Mouse (Mus musculus) neural tube, embryonic 12.5 days (tissue): ENCODE measurements around the gene Cdk9. TPM values are rescaled to one million over a fixed set of nuclear protein-coding genes. Genes with fewer than 3 reads are reported as not detected.
A peak's percentile ranks its signal among the peaks of the same experiment; 100 is the strongest.

Experiments
- ATAC-seq: fragments of 200-750 bp; cut with Nextera tagmentation; 2 replicates; pipeline ENCODE4 v1.8.0; 2017; ENCODE audit warnings: low read depth, mild to moderate bottlenecking, moderate TSS enrichment, moderate library complexity; ENCODE audit not compliant: low FRiP score
- H3K27ac ChIP-seq: fragments of 300-500 bp; sonication (generic); 2 replicates; pipeline ENCODE4 v1.5.1; 2016
- H3K27me3 ChIP-seq: fragments of 300-500 bp; sonication (generic); replicated peaks from 2 replicates; pipeline ENCODE4 v1.6.1; 2016; ENCODE audit warnings: mild to moderate bottlenecking
- H3K36me3 ChIP-seq: fragments of 300-500 bp; sonication (generic); 2 replicates; pipeline ENCODE4 v1.6.1; 2016; ENCODE audit warnings: mild to moderate bottlenecking
- H3K4me1 ChIP-seq: fragments of 300-500 bp; sonication (generic); 2 replicates; pipeline ENCODE4 v1.6.1; 2016
- H3K4me2 ChIP-seq: fragments of 300-500 bp; sonication (generic); replicated peaks from 2 replicates; pipeline ENCODE4 v1.6.1; 2016; ENCODE audit warnings: mild to moderate bottlenecking
- H3K4me3 ChIP-seq: fragments of 300-500 bp; sonication (generic); 2 replicates; pipeline ENCODE4 v1.5.1; 2016
- H3K9ac ChIP-seq: fragments of 300-500 bp; sonication (generic); 2 replicates; pipeline ENCODE4 v1.6.1; 2016; ENCODE audit warnings: mild to moderate bottlenecking
- H3K9me3 ChIP-seq: fragments of 300-500 bp; sonication (generic); 2 replicates; pipeline ENCODE4 v1.6.1; 2016; ENCODE audit warnings: mild to moderate bottlenecking
- WGBS: fragments of 180-500 bp; shearing (Covaris S2); methylation state at CpG from one replicate; pipeline ENCODE4 v1.1.7; 2016; 5-methylcytosine and 5-hydroxymethylcytosine counted together
- polyA plus RNA-seq: library from polyadenylated mRNA; unstranded; fragments of >200 nt; fragmentation: Nextera tagmentation; extraction: Ambion mirVana; gene quantifications from 2 replicates; pipeline ENCODE4 v1.2.1, GENCODE M21; 2016

The Cdk9 gene
- polyA plus RNA-seq, 1 experiment from 2014 or later: 103 TPM

DNA sequence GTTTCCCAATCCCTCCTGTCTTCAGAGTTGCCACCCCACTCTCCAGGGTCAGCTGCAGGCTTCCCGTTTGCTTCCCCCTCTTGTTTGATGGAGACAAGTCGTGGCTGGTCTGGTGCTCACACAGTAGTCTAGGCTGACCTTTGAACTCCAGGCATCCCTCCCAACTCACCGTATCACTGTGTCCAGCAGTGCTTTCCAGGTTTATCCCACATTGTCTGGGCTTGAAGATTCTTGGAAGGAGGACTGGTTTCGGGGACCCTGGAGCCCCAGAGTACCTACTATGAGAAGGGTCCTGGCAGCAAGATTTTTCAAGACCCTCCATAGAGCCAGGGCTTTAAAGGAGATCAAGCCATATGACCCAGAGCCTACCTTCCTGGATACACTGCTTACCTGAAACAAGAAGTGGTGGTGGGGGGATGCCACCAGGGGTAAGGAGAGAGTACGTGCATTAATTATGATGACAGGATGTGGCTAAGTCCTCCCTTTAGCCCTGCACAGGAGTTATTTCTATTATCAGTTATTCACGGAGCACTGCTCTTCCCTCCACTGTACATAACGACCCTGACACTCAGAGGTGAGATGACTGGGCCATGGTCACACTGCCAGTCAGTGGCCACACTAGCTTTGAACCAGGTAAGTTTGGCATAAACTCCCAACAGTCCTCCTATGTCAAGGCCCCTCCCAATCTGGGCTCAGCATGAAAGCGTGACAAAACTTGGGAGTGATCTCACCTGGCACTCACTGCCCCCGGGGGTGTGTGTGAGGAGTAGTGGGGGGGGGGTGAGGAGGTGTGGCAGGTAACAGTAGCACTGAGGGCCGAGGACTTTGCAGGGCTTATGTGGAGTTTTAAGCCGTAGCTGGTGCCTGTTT, 1.5 kb upstream of the Cdk9 start:
- 66% methylated on average over 11 of the region's 11 CpGs for WGBS
- no peak for ATAC-seq
- H3K9me3 ChIP-seq: no peaks in the 10 kb centered on the region
- H3K36me3 ChIP-seq: peaks cover 15% of the 10 kb centered on the region
- peak overlapping the region; percentile 93 for H3K4me2 ChIP-seq
- H3K27me3 ChIP-seq: no peaks in the 10 kb centered on the region
- H3K9ac ChIP-seq: no peak overlapping the region
- peak overlapping the region; percentile 97; the same call in 1 of the 2 replicates for H3K27ac ChIP-seq
- no peak overlapping the region for H3K4me3 ChIP-seq
- H3K4me1 ChIP-seq: peaks cover 31% of the 10 kb centered on the region

DNA sequence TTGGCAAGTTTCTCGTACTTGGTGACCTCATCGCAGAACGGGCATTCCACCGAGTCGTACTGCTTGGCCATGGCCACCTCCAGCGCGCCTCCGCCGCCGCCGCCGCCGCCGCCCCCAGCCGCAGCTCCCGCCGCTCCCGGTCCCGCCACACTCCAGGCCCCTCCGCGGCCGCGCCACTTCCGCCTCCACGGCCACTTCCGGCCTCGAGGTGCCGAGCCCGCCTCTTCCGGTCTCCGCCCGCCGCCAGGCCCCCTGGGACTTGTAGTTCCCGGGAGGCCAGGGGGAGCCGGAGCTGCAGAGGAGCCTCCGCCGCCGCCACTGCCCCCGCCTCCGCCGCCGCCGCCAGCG, 316 bp downstream of the Cdk9 start:
- Histone ChIP-seq H3K36me3 (peaks cover 33% of the 10 kb centered on the region), H3K27me3 (no peaks in the 10 kb centered on the region), H3K27ac (peak overlapping the region; percentile 97), H3K4me3 (peak overlapping the region; percentile 93), H3K9ac (peak overlapping the region; percentile 90), H3K4me1 (peaks cover 24% of the 10 kb centered on the region), H3K9me3 (no peaks in the 10 kb centered on the region), H3K4me2 (peak overlapping the region; percentile 93)
- peak; percentile 91 for ATAC-seq
- 1% methylated on average over 42 of the region's 44 CpGs for WGBS

DNA sequence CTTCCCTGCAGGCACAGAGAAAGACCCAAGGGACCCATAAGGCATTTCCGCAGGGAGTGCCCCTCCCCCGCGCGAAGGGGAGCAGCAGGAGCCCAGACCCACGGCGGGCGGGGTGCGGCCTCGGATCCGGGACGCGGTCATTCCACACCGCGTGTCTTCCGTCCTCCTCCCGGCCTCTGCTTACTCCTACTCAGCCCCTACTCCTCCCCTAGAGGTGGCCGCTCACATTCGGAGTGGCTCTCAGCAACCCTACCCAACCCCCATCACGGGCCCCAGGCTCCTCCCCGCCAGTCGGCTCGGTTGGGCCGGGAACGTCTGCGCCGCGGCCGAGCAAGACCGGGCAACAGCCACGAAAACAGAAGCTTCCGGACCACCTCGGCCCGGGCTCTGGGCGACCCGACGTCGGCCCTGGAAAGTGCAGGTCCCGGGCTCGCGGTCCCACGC, 746 bp downstream of the Cdk9 start:
- Histone ChIP-seq H3K4me3 (peak overlapping the region; percentile 93), H3K4me1 (peaks cover 24% of the 10 kb centered on the region), H3K27me3 (no peaks in the 10 kb centered on the region), H3K36me3 (peaks cover 36% of the 10 kb centered on the region), H3K9ac (peak overlapping the region; percentile 90), H3K4me2 (peak overlapping the region; percentile 93), H3K27ac (0 out of 2 replicates have a peak overlapping the region, but pooled peaks have one; percentile 97), H3K9me3 (no peaks in the 10 kb centered on the region)
- under 1% methylated on average over 41 of the region's 41 CpGs for WGBS
- peak; percentile 53 for ATAC-seq

DNA sequence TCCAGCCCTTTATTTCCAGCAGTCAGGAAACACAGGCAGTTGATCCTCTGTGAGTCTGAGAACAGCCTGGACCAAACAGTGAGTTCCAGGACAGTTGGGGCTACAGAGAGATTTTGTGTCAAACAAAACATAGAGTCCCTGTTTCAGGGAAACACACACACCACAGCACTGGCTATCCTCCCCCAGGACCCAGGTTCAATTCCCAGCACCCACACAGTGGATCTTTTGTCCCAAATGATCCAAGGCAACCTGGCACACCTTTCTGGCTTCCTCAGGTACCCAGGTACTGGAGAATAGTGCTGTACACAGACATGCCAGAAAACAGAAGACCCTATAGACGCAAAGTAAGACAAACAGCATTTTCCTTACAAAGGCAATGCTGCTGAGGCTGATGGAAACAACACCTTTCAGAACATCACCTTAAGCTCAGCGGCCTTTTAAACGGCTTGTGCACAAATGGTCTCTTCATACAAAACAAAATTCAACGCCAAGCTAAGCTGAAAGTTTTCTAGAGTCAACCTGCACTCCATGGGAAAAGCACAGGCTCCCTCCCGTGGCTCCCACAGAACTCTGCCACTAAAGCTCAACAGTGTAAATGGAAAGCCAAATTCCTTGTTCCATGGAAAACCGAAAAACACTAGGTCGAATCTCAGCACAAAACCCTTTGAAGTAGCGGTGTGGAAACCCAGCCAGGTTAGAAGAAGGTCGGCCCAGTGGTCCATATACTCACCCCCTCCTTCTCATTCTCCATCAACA, 1.4 kb downstream of the Cdk9 start:
- H3K9ac ChIP-seq: peak overlapping the region; percentile 90
- H3K4me3 ChIP-seq: peak overlapping the region; percentile 93
- 30% methylated on average over 9 of the region's 9 CpGs for WGBS
- no peak for ATAC-seq
- H3K4me1 ChIP-seq: peaks cover 24% of the 10 kb centered on the region
- no peaks in the 10 kb centered on the region for H3K27me3 ChIP-seq
- H3K4me2 ChIP-seq: peak overlapping the region; percentile 93
- no peak overlapping the region for H3K27ac ChIP-seq
- H3K36me3 ChIP-seq: peaks cover 43% of the 10 kb centered on the region
- no peaks in the 10 kb centered on the region for H3K9me3 ChIP-seq

DNA sequence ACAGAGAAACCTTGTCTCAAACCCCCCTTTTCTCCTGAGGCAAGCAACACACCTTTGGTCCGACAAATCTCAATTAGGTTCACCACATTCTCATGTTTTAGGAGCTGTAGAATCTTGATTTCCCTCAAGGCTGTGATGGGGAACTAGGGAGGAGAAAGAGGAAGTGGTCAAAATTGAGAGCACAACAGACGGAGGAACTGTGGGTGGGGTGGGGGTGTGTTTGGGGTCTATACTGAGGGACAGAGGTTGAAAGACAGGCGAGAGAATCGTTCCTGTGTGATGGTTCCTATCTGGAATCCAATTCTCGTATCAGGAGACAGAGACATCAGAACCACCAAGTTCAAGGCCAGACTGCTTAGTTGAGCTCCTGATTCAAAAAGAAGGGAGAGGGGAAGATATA, 2.5 kb downstream of the Cdk9 start:
- Histone ChIP-seq H3K9ac (no peak overlapping the region), H3K4me2 (no peak overlapping the region), H3K9me3 (no peaks in the 10 kb centered on the region), H3K4me1 (peaks cover 24% of the 10 kb centered on the region), H3K36me3 (peaks cover 53% of the 10 kb centered on the region), H3K27me3 (no peaks in the 10 kb centered on the region), H3K4me3 (no peak overlapping the region), H3K27ac (no peak overlapping the region)
- WGBS: 87% methylated on average over 5 of the region's 5 CpGs
- no peak for ATAC-seq

DNA sequence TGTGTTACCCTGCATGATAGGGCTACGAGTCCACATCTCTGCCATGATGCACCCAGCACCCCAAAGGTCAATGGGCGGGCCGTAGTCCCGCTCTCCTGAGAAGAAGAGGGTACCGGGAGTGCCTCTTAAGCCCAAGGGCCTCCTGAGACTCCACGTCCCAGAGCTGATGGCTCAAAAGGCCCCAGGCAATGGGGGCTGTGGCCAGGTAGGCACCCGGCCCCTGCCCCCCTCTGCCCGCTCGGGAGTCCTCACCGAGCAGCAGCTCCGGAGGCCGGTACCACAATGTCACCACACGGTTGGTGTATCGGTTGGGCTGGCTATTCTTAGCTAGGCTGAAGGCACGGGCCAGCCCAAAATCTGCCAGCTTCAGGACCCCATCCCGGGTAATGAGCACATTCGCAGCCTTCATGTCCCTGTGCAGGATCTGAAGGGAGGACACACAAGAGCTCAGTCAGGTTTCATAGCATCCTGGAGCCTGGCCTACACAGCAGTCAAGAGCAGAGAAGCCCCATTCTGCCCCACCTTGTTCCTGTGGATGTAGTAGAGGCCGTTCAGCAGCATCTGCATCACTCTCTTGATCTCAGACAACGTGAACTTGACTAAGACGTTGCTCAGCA, 3.2 kb downstream of the Cdk9 start:
- Histone ChIP-seq H3K27ac (no peak overlapping the region), H3K36me3 (peaks cover 61% of the 10 kb centered on the region), H3K9ac (no peak overlapping the region), H3K4me1 (peaks cover 22% of the 10 kb centered on the region), H3K27me3 (no peaks in the 10 kb centered on the region), H3K4me3 (no peak overlapping the region), H3K9me3 (no peaks in the 10 kb centered on the region), H3K4me2 (no peak overlapping the region)
- 94% methylated on average over 20 of the region's 20 CpGs for WGBS
- no peak for ATAC-seq

DNA sequence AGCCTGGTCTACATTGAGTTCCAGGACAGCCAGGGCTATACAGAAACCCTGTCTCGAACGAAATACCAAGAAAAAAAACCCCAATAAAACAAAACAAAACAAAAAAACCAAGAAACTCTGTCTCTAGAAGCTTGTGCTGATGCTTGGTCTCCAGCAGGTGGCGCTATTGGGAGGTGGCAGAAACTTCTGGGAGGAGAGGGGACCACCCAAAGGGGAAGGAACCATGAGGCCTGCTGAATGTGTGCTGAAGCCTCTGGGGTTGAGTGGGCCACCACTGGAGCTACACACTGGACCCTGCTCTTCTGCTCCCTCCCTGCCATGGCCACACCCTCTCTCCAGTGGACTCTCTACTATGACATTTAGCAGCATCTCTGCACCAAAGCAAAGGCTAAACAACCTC, 4.2 kb downstream of the Cdk9 start:
- H3K36me3 ChIP-seq: peaks cover 70% of the 10 kb centered on the region
- 40% methylated on average over 3 of the region's 3 CpGs for WGBS
- no peak for ATAC-seq

DNA sequence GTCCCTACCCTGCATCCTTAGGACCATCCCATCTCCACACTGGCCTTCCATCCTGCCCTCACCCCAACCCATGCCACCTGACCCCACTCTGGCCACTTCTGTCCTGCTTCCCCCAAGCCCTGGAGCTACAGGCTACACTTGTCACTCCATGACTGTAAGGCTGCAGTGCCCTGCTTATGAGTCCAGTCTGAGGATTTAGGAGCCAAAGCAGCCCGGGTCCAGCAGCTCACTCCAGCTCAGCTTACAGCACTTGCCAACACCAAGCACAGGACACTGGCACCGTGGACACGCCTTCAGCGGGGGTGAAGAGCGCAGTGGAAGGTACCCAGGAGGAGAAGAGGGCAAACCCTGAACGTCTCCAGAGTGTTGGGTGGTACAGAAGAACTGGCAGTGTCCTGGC, 5.9 kb downstream of the Cdk9 start:
- peaks cover 82% of the 10 kb centered on the region for H3K36me3 ChIP-seq
- H3K4me2 ChIP-seq: no peak overlapping the region
- no peak overlapping the region for H3K9ac ChIP-seq
- H3K27ac ChIP-seq: no peak overlapping the region
- WGBS: 93% methylated on average over 6 of the region's 6 CpGs
- no peaks in the 10 kb centered on the region for H3K9me3 ChIP-seq
- peaks cover 11% of the 10 kb centered on the region for H3K4me1 ChIP-seq
- ATAC-seq: no peak
- no peak overlapping the region for H3K4me3 ChIP-seq
- no peaks in the 10 kb centered on the region for H3K27me3 ChIP-seq

More for the DNA sequence above, 4.2 kb downstream of the Cdk9 start:
- no peaks in the 10 kb centered on the region for H3K27me3 ChIP-seq
- H3K4me2 ChIP-seq: no peak overlapping the region
- no peak overlapping the region for H3K27ac ChIP-seq
- H3K4me1 ChIP-seq: peaks cover 12% of the 10 kb centered on the region
- no peak overlapping the region for H3K4me3 ChIP-seq
- H3K9me3 ChIP-seq: no peaks in the 10 kb centered on the region
- no peak overlapping the region for H3K9ac ChIP-seq

DNA sequence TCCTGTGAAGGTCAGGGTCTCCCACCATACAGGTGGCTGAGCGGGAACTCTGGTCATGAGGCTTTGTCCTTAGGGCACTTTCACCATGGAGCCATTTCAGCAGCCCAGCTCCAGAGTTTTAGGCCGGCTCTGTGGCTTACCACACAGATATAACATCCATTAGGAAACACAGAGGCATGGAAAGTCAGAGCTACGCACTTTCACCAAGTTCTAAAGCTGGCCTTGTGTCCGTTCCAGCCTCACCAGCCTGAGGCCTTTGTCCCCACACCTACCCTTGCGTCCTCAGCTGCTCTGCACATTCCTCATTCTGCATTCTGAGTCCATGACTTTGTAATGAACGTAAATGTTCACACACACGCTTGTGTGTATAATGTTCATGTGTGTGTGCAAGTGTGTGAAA, 7.9 kb downstream of the Cdk9 start:
- Histone ChIP-seq H3K9ac (no peak overlapping the region), H3K36me3 (peaks cover 74% of the 10 kb centered on the region), H3K4me2 (no peak overlapping the region), H3K27ac (no peak overlapping the region), H3K4me3 (no peak overlapping the region), H3K27me3 (no peaks in the 10 kb centered on the region), H3K4me1 (no peaks in the 10 kb centered on the region), H3K9me3 (no peaks in the 10 kb centered on the region)
- no peak for ATAC-seq
- WGBS: 92% methylated on average over 7 of the region's 7 CpGs

DNA sequence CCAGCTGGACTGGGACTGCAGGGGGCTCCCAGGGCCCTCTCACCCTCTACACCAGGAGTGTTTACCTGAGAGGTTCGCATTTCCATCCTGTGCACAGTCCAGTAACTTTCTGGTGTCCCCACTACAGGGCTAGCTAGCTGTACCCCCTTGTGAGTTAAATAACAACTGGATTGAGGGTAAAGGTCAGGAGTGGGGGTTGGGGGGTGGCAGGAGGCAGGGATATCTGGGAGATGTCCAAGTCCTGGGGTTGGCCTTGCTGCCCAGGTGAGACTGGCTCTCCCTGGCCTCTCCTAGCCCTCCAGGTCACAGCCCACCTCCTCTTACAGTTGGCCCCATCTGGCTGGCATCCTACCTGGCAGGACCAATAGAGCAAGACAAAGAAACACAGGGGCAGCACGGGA, 8.9 kb downstream of the Cdk9 start, which contains the start of gene Fpgs:
Gene Fpgs, minus strand, starts transcription at position 125 of the 401 bp plus-strand sequence.
- no peak for ATAC-seq

DNA sequence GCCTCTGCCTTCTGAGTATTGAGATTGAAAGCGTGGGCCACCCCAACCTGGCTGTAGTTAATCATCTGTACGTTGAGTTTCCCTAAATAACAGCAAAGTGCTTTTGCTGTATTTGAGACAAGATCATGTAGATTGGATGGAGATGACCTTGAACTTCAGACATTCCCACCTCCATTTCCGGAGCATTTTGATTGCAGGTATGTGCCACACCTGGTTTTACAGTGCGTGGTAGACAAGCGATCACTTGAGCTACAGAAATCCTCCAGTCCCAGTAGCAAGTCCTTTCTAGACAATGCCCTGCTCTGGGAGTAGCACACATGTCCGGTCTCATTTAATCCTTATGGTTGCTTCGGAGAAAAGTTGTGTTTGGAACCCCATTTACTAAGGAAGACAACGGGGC, 9.8 kb downstream of the Cdk9 start:
- Histone ChIP-seq H3K36me3 (peaks cover 54% of the 10 kb centered on the region), H3K9ac (no peak overlapping the region), H3K4me2 (no peak overlapping the region), H3K4me1 (no peaks in the 10 kb centered on the region), H3K9me3 (no peaks in the 10 kb centered on the region), H3K4me3 (no peak overlapping the region), H3K27me3 (no peaks in the 10 kb centered on the region), H3K27ac (no peak overlapping the region)
- WGBS: 95% methylated on average over 8 of the region's 8 CpGs
- ATAC-seq: no peak

More for the DNA sequence above, 8.9 kb downstream of the Cdk9 start, which contains the start of gene Fpgs:
- no peak within 1 kb of the TSS for H3K27ac ChIP-seq
- no peaks in the 10 kb centered on the region for H3K9me3 ChIP-seq
- no peaks in the 10 kb centered on the region for H3K4me1 ChIP-seq
- H3K27me3 ChIP-seq: no peaks in the 10 kb centered on the region
- peaks cover 64% of the 10 kb centered on the region for H3K36me3 ChIP-seq
- no peak within 1 kb of the TSS for H3K9ac ChIP-seq
- WGBS: 82% methylated on average over 2 of the region's 2 CpGs
- H3K4me2 ChIP-seq: no peak within 1 kb of the TSS
- no peak within 1 kb of the TSS for H3K4me3 ChIP-seq
